Mouse (Mus musculus) right cerebral cortex, adult 2 months (tissue): ENCODE data around the gene Fam198b.

Experiments used
- DNase-seq, 2 experiments: peaks; one replicate each; pipeline ENCODE4 v3.0.0; 2021 to 2022; ENCODE audit warnings: low spot score in 2 of 2

The Fam198b gene

GRCm38 (mm10) chr3:79980714-79981113, 96.4 kb downstream of the Fam198b start:
- DNase-seq: no peak

- no peak for DNase-seq
Observed at GRCm38 (mm10) chr3:79983961-79984419, 99.7 kb downstream of the Fam198b start.

DNA sequence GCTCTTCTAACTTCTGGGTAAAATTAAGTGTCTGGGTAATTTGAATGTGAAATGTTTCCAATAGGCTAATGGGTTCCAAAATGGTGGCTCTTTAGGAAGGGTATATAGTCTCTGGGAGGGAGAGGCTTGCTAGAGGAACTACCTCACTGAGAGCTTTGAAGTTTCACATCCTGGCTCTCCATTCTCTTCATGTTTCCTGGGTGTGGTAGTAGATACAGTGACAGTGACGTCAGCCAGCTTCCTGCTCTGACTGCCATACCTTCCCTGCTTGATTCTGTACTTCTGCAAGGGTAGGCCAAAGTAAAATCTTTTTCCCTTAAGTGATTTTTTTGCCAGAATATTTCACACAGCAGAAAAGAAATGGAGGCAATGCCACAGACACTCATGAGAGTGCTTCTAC, 100.2 kb downstream of the Fam198b start:
- DNase-seq: no peak

DNA sequence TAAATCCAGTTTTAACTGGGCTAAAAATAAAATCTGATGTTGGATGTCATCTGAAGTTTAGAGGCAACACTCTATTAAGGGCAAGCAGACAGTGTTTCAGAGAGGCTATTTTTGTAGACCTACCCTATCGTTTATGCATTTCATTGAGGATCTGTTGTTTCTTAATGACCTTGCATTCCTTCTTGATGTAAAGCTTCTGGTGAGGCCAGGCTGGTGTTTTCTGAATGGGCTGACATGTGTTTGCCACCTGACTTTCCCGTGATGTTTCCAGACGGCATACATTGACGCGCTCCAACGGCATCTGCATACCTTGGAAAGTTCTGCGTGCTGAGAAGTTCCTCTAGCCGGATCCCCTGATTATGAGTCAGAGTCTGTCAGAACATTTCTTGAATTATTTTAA, 104.9 kb downstream of the Fam198b start:
- DNase-seq: no peak

GRCm38 (mm10) chr3:79989911-79990310, 105.6 kb downstream of the Fam198b start:
- DNase-seq: no peak

DNA sequence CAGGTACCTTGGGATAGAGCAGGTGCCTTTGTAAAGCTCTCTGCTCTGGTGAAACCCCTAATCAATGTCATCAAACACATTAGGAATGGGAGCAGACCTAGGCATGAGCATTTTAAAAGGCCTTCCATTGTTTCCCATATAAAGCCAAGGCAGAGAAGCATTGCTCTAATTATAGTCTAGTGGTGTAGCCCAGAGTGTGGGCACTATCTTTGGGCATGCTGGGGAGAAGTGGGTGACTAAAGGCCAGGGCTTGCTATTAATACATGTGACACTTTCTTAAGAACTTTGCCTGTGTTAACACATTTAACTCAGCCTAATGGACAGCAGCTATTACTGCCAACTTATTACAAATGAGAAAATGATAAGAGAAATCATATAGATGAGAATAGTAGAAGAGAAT, 106.1 kb downstream of the Fam198b start:
- no peak for DNase-seq

GRCm38 (mm10) chr3:79994029-79994539, 109.8 kb downstream of the Fam198b start:
- no peak for DNase-seq

GRCm38 (mm10) chr3:79995726-79996125, 111.4 kb downstream of the Fam198b start:
- DNase-seq: peak in 1 of 2 experiments; percentile 24
